Mouse (Mus musculus): ENCODE measurements at regions not wholly inside any gene's neighbourhood (a gene's known extent, or its start where the extent isn't known, plus 50 kb on each side); places are given as distances from the start of the nearest gene placed in this dataset.

DNA sequence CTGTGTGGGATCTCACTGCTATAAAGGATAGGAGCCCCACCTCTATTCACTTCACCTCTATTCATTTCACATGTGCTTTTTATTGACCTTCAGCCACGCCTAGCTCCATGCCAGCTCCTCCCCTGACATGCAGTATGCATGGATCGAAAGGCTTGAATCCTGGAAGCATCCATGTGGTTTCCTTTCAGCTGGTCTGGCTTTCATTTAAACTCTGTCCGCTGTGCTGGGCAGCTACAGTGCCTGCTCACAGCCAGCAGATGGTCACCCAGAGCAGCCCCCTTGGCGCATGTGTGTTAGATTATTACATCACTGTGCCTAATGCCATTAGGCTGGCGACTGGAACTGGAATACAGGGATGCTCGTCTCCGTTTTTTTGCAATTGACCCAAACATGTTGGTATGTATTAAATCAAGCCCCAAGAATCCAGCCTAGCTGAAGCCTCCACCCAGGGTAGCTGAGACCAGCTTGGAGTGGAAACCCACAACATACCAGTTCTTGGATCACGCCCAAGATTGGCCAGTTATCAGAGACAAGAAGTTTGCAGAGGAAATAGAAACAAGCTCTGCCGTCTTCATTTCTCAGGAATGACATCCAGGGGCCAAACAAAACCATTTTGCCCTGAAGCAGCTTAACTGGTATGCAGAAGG lies 113.2 kb downstream of the Inhbb start:
- DNase-seq (ENCODE audit: low spot score), result no peak

- DNase-seq (ENCODE audit: low spot score), result no peak
These were observed 116.6 kb downstream of the Inhbb start for GRCm38 (mm10) chr1:119305315-119305976.

GRCm38 (mm10) chr1:119304470-119304980 lies 117.5 kb downstream of the Inhbb start:
- DNase-seq (ENCODE audit: low spot score), result no peak

GRCm38 (mm10) chr1:119302349-119302995 lies 119.6 kb downstream of the Inhbb start:
- no peak for DNase-seq (ENCODE audit: low spot score)

GRCm38 (mm10) chr1:119301931-119302330 lies 120.1 kb downstream of the Inhbb start:
- no peak for DNase-seq (ENCODE audit: low spot score)

- DNase-seq (ENCODE audit: low spot score), result no peak
These were observed 120.8 kb downstream of the Inhbb start for GRCm38 (mm10) chr1:119301258-119301657.

GRCm38 (mm10) chr1:119299842-119300752 lies 122.0 kb downstream of the Inhbb start:
- DNase-seq (ENCODE audit: low spot score), result no peak

DNA sequence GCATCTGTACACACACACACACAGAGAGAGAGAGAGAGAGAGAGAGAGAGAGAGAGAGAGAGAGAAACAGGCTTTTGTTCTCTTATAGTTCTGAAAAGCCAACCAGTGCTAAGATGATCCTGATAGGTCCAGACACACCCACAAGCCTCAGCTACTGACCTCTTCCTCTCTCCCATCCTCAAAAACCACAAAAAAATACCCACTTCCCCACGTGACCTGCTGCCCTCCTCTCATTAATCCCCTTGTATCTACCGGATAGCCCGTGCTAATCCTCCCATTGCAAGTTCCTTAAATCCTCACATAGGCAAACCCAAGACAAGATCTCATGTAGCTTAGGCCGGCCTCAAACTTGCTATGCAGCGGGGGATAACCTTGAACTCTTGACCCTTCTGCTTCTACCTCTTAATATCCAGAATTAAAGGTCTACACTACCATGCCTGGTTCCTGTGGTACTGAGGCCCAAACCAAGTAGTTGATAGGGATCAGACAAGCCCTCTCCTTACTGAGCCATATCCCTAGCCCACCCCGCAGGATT lies 123.3 kb downstream of the Inhbb start:
- no peak for DNase-seq (ENCODE audit: low spot score)

DNA sequence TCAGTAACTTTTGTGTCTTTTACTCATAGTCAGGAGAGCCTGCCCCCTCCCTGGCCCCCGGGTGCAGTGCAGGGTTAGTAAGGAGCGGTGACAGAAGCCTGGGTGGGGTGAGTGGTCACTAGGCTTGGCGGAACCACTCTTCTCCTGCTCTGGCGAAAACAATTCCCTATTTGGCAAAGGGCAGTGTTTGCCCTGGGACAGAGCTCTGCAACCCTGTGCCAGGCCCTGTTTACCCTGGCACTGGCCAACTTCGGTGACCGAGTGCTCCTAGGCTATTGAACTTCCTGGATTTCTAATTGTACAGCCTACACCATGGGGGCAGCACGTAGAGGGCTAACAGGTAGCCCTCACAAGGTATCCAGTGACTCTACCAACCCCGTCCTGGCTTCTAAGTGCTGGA lies 126.9 kb downstream of the Inhbb start:
- DNase-seq (ENCODE audit: low spot score), result no peak

DNA sequence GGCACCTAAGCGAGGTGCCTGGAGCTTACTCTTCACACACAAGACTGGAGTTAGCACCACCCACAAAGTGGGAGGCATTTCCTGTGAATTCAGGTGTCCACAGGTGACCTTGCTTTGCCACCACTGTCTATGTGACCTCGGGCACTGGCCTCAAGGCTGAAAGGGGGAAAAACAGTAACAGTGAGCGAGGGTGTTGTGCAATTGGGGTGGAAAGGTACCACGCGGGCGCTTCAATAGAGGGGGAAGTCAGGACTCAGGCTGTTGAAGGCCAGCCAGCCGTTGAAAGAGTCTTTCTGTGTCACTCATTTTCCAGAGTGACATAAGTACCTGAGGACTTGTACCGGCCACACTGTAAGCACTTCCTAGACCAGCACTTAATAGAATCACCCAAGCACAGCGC lies 128.2 kb downstream of the Inhbb start:
- no peak for DNase-seq (ENCODE audit: low spot score)

DNA sequence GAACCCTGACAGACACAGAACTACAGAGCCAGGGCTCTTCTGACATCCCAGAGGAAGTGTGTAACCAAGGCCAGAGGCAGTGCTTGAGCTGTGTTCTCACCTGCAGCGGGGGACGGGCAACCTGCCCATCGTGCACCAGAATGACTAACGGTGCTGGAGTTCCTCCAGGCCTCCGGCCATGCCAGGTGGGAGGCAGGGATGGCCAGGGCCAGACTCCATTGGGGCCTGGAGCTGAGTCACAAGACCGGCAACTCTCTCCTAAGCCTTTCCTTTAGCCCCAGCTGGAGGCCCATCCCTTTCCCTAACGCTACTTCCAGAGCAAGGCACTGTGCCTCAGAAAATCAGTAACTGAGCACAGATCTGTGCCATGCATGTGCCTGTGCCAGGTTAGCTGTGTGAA lies 129.8 kb downstream of the Inhbb start:
- no peak for DNase-seq (ENCODE audit: low spot score)

GRCm38 (mm10) chr1:119290165-119290916 lies 131.7 kb downstream of the Inhbb start:
- DNase-seq (ENCODE audit: low spot score), result no peak

DNA sequence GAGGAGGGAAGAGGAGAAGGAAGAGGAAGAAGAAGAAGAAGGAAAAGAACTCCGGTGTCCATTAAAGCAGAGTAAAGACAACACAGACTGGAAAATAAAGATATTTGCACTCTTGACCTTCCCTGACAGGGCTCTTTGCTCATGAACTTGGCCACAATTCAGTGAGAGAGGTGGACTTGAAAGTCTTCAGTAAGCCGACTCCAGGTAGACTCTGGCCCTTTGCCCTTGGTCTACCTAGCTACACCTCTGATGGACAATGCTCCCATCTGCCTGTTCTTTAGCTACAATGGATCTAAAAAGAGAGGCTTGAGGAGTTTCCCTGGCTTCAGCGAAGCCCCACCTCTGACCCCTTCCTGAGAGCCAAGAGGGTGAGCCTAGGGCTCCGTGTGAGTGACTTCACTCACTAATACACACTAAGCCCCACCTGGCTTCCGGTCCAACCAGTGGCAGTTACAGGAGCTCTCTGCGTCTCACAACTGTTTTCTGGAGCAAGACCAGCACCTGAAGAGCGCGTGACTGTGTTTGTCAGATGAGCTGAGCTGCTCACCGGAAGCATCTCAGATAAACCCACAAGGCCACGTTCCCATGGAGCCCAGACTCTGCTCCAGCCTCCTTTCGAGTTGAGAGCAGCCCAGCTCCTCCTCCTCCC lies 132.4 kb downstream of the Inhbb start:
- no peak for DNase-seq (ENCODE audit: low spot score)

GRCm38 (mm10) chr1:119282416-119282815 lies 139.6 kb downstream of the Inhbb start:
- no peak for DNase-seq (ENCODE audit: low spot score)

DNA sequence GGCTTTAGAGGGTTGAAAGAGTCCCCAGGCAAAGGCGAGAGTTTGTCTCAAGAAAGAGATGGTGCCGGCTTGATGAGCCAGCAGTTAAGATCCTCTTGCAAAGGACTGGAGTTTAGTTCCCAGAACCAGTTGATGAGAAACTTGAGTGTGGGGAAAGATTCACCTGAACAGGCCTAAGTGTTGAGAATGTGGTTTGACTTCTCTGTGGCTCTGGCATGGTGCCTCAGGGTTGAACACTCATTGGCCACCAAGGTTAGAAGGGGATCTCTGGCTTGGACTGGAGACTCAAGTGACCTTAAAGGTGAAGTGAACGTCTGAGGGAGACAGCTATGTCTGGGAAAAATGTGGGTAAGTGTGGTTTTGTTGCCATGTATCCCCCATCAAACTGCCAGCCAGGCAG lies 142.8 kb downstream of the Inhbb start:
- DNase-seq (ENCODE audit: low spot score), result no peak

GRCm38 (mm10) chr1:119278528-119279201 lies 143.4 kb downstream of the Inhbb start:
- no peak for DNase-seq (ENCODE audit: low spot score)

GRCm38 (mm10) chr1:119277990-119278389 lies 144.1 kb downstream of the Inhbb start:
- no peak for DNase-seq (ENCODE audit: low spot score)

DNA sequence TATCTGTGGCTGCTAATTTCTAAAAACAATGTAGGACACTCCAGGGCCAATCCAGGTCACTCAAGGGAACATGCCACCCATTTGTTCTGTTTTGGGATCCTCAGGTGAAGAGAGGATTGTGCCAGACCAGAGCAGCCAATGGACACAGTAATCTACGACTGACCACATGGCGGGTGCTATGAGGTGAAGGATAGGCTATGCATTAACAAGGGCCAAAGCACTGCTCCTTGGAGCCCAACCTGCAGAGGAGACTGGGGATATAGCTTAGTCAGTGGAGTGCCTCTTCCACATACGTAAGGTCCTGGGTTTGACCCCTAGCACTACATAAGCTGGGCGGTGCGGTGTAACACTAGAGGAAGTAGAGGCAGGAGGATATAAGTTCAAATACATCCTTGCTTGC lies 156.0 kb downstream of the Inhbb start:
- DNase-seq (ENCODE audit: low spot score), result no peak

DNA sequence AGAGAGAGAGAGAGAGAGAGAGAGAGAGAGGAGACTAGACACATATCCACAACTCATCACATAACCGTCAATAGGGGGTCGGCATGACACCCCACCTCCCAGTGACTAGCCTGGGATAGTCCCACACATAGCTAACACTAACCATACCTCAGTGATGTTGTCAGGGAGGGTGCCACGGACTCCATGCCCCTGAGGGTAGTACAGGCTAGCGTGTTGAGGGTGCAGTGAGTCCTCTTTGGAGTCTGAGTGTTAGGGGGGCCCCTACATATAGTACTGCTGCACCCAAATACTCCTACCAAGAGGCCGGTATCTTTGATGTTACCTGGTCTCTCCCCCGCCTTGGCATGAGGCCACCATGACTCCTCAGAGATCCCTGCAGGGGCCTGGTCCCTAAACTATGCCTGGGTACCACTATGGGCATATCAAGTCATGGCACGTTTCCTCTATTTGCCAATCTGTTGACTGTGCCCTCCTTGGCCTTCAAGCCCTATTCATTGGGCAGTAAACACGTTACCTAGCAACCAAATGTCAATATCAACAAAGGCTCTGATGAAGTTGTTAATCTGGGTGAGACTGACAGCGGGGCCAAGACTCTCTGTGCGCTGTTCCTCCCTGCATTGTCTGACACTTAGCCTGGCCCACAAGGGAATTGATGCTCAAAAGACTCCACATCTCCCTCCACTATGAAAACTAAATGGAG lies 156.7 kb downstream of the Inhbb start:
- no peak for DNase-seq (ENCODE audit: low spot score)

All from left cerebral cortex, adult 11 months (tissue).